In genomic region chr4:46087852-46088251, GRCm38 (mm10) we compare ENCODE assay signal across 9 mouse cellular contexts. TPM values are rescaled to one million over a fixed set of nuclear protein-coding genes. Genes with fewer than 3 reads are reported as not detected.
A peak's percentile ranks its signal among the peaks of the same experiment; 100 is the strongest.
DNase-seq lines count a peak whose midpoint lies in the region; ATAC-seq lines count a peak whose summit lies in the region.
"Had no signal": no experiment of that assay in that cellular context is flagged by ENCODE, and none has a peak within 500 bp of the region (broad histone marks: within the 10 kb centered on the region; RNA-seq: fewer than 3 reads in every experiment).

No protein-coding gene starts in this region.

- peaks cover 29 to 30% of the 10 kb centered on the region in 2 experiments for H3K4me1 ChIP-seq in heart, embryonic 14.5 days (ENCODE audit: control insufficient read depth in 2 of 2, insufficient read depth in 2 of 2, low read length in 2 of 2)
- H3K4me1 ChIP-seq in hindbrain, embryonic 11.5 days (replicated peaks; ENCODE audit: control insufficient read depth, insufficient read depth, low read length), result no peaks in the 10 kb centered on the region
- peaks cover 4% of the 10 kb centered on the region; the same call in 1 of the 2 replicates for H3K4me1 ChIP-seq in hindbrain, embryonic 16.5 days (ENCODE audit: control insufficient read depth, insufficient read depth, low read depth, low read length)

- no peak for ATAC-seq in heart, embryonic 14.5 days (ENCODE audit: insufficient number of reproducible peaks, insufficient read depth, low FRiP score, low read depth)
- ATAC-seq in hindbrain, embryonic 11.5 days (ENCODE audit: low FRiP score), result no peak
- ATAC-seq in hindbrain, embryonic 16.5 days, result no peak

- 0 out of 2 replicates have a peak overlapping the region, but pooled peaks have one; percentile 4 for H3K4me2 ChIP-seq in heart, embryonic 14.5 days (ENCODE audit: low read length)
- no peak overlapping the region for H3K4me2 ChIP-seq in hindbrain, embryonic 11.5 days (replicated peaks; ENCODE audit: low read depth, low read length)
- no peak overlapping the region for H3K4me2 ChIP-seq in hindbrain, embryonic 16.5 days (ENCODE audit: low read length)
- H3K4me2 ChIP-seq: limb, embryonic 13.5 days had no signal

- DNase-seq in urinary bladder, adult 18-20 months (ENCODE audit: low spot score in 2 of 2), result peak; percentile 50 to 58
- no peak for DNase-seq in urinary bladder, adult 2 months (ENCODE audit: low spot score)
- peak; percentile 67 to 70 for DNase-seq in cerebellum, postnatal 36 days
- DNase-seq in lung, postnatal 25 days (ENCODE audit: low spot score), result peak; percentile 33
- DNase-seq in hindbrain, embryonic 11.5 days (ENCODE audit: low spot score), result no peak
- no peak for DNase-seq in liver

- H3K9ac ChIP-seq in heart, embryonic 14.5 days (ENCODE audit: low read length), result peak overlapping the region; percentile 34; the same call in 1 of the 2 replicates
- H3K9ac ChIP-seq in hindbrain, embryonic 11.5 days (ENCODE audit: low read depth, low read length), result no peak overlapping the region
- no peak overlapping the region for H3K9ac ChIP-seq in hindbrain, embryonic 16.5 days (ENCODE audit: low read depth, low read length)
- H3K9ac ChIP-seq: limb, embryonic 13.5 days had no signal

- H3K27ac ChIP-seq in heart, embryonic 14.5 days (replicated peaks in 1 of 2; ENCODE audit: control insufficient read depth in 1 of 2, insufficient read depth in 1 of 2, low read depth in 2 of 2, low read length in 2 of 2), result peak overlapping the region; percentile 31 to 76
- no peak overlapping the region for H3K27ac ChIP-seq in hindbrain, embryonic 11.5 days (ENCODE audit: low read depth, low read length)
- no peak overlapping the region for H3K27ac ChIP-seq in hindbrain, embryonic 16.5 days (ENCODE audit: low read depth, low read length)
- H3K27ac ChIP-seq: limb, embryonic 13.5 days had no signal

- no peaks in the 10 kb centered on the region for H3K27me3 ChIP-seq in heart, embryonic 14.5 days (ENCODE audit: control insufficient read depth, insufficient read depth, low read length)
- H3K27me3 ChIP-seq in hindbrain, embryonic 11.5 days (ENCODE audit: control insufficient read depth, insufficient read depth, low read length), result no peaks in the 10 kb centered on the region
- no peaks in the 10 kb centered on the region for H3K27me3 ChIP-seq in hindbrain, embryonic 16.5 days (replicated peaks; ENCODE audit: control insufficient read depth, insufficient read depth, low read length)
- H3K27me3 ChIP-seq: limb, embryonic 13.5 days had no signal

- 13% methylated on average over 5 of the region's 5 CpGs for WGBS in heart, embryonic 14.5 days
- WGBS in hindbrain, embryonic 11.5 days, result 62% methylated on average over 4 of the region's 5 CpGs
- WGBS in hindbrain, embryonic 16.5 days, result 37% methylated on average over 5 of the region's 5 CpGs

- peaks cover 89% of the 10 kb centered on the region for H3K36me3 ChIP-seq in heart, embryonic 14.5 days (ENCODE audit: control insufficient read depth, insufficient read depth, low read length)
- H3K36me3 ChIP-seq in hindbrain, embryonic 11.5 days (ENCODE audit: control insufficient read depth, insufficient read depth, low read length), result no peaks in the 10 kb centered on the region
- H3K36me3 ChIP-seq in hindbrain, embryonic 16.5 days (ENCODE audit: control insufficient read depth, insufficient read depth, low read length), result no peaks in the 10 kb centered on the region
- H3K36me3 ChIP-seq: limb, embryonic 13.5 days had no signal

- no peaks in the 10 kb centered on the region for H3K9me3 ChIP-seq in heart, embryonic 14.5 days (ENCODE audit: control insufficient read depth, low read length)
- H3K9me3 ChIP-seq in hindbrain, embryonic 11.5 days (ENCODE audit: control insufficient read depth, low read length), result no peaks in the 10 kb centered on the region
- H3K9me3 ChIP-seq in hindbrain, embryonic 16.5 days (ENCODE audit: control insufficient read depth, low read length), result no peaks in the 10 kb centered on the region
- H3K9me3 ChIP-seq: limb, embryonic 13.5 days had no signal

- no peak overlapping the region for H3K4me3 ChIP-seq in heart, embryonic 14.5 days (ENCODE audit: control insufficient read depth in 1 of 2, insufficient read depth in 1 of 2, low read depth in 1 of 2, low read length in 2 of 2)
- no peak overlapping the region for H3K4me3 ChIP-seq in hindbrain, embryonic 11.5 days (ENCODE audit: low read depth, low read length)
- no peak overlapping the region for H3K4me3 ChIP-seq in hindbrain, embryonic 16.5 days (ENCODE audit: low read length)
- H3K4me3 ChIP-seq: limb, embryonic 13.5 days had no signal

RNA-seq across cellular contexts. Expression of gene Tmod1, which starts 49.1 kb away (rescaled TPM):
- polyA plus RNA-seq in urinary bladder, adult 2 months (2012; rRNA removed), result 7.0 and 7.9 TPM in 2 replicates
- polyA plus RNA-seq in heart, embryonic 14.5 days (2014; fragmentation: Nextera tagmentation; extraction: Ambion mirVana), result 220 and 230 TPM in 2 replicates
- polyA plus RNA-seq in hindbrain, embryonic 11.5 days (2014; fragmentation: Nextera tagmentation; extraction: Ambion mirVana), result 3.6 and 4.9 TPM in 2 replicates
- 2.1 and 3.0 TPM in 2 replicates for polyA plus RNA-seq in hindbrain, embryonic 16.5 days (2015; fragmentation: Nextera tagmentation; extraction: Ambion mirVana)

RNA-seq across cellular contexts. Expression of gene Ncbp1, which starts 50.6 kb away (rescaled TPM):
- 32.9 and 33.7 TPM in 2 replicates for polyA plus RNA-seq in urinary bladder, adult 2 months (2012; rRNA removed)
- polyA plus RNA-seq in heart, embryonic 14.5 days (2014; fragmentation: Nextera tagmentation; extraction: Ambion mirVana), result 41.9 and 44.0 TPM in 2 replicates
- polyA plus RNA-seq in hindbrain, embryonic 11.5 days (2014; fragmentation: Nextera tagmentation; extraction: Ambion mirVana), result 124 and 139 TPM in 2 replicates
- polyA plus RNA-seq in hindbrain, embryonic 16.5 days (2015; fragmentation: Nextera tagmentation; extraction: Ambion mirVana), result 61.4 and 71.7 TPM in 2 replicates

RNA-seq across cellular contexts. Expression of gene Tstd2, which starts 50.6 kb away (rescaled TPM):
- 20.8 and 20.9 TPM in 2 replicates for polyA plus RNA-seq in urinary bladder, adult 2 months (2012; rRNA removed)
- 24.3 and 25.0 TPM in 2 replicates for polyA plus RNA-seq in heart, embryonic 14.5 days (2014; fragmentation: Nextera tagmentation; extraction: Ambion mirVana)
- polyA plus RNA-seq in hindbrain, embryonic 11.5 days (2014; fragmentation: Nextera tagmentation; extraction: Ambion mirVana), result 39.3 and 41.4 TPM in 2 replicates
- 19.2 and 26.2 TPM in 2 replicates for polyA plus RNA-seq in hindbrain, embryonic 16.5 days (2015; fragmentation: Nextera tagmentation; extraction: Ambion mirVana)

Comparison
In these comparisons a context has a peak if more than half of its experiments do, and no peak if none do; other contexts are left out.
1. DNase-seq: peak in urinary bladder, adult 18-20 months (2 of 2), cerebellum, postnatal 36 days (2 of 2) and lung, postnatal 25 days (single experiment); none in urinary bladder, adult 2 months (single experiment), hindbrain, embryonic 11.5 days (single experiment) and liver (single experiment).
2. H3K27ac ChIP-seq: peak in heart, embryonic 14.5 days (2 of 2); none in hindbrain, embryonic 11.5 days (single experiment) and hindbrain, embryonic 16.5 days (single experiment).
3. RNA of gene Tmod1, which starts 49.1 kb away (polyA plus RNA-seq): 220 to 230 TPM in heart, embryonic 14.5 days; 7.0 to 7.9 TPM in urinary bladder, adult 2 months, 3.6 to 4.9 TPM in hindbrain, embryonic 11.5 days and 2.1 to 3.0 TPM in hindbrain, embryonic 16.5 days; every median in the first group is over 10 times any median in the second.